Mouse (Mus musculus) heart, embryonic 14.5 days (tissue): ENCODE results near the gene Fosl1. TPM values are rescaled to one million over a fixed set of nuclear protein-coding genes. Genes with fewer than 3 reads are reported as not detected.

Source experiments
- ATAC-seq: fragments of 200-750 bp; cut with Nextera tagmentation; 2 replicates; pipeline ENCODE4 v1.8.0; 2017; ENCODE audit warnings: low read depth, moderate TSS enrichment; ENCODE audit not compliant: insufficient number of reproducible peaks, insufficient read depth, low FRiP score
- H3K27ac ChIP-seq, 2 experiments: fragments of 200-500 bp in 1 of 2; fragments of 300-500 bp in 1 of 2; sonication (generic) in 1 of 2; replicated peaks in 1 of 2; 2 replicates each; pipeline ENCODE4 v1.5.1; 2012 to 2014; ENCODE audit warnings: low read depth in 2 of 2, low read length in 2 of 2, control low read depth in 1 of 2, mild to moderate bottlenecking in 1 of 2, mixed read lengths in 1 of 2; ENCODE audit not compliant: control insufficient read depth in 1 of 2, insufficient read depth in 1 of 2
- H3K27me3 ChIP-seq: fragments of 300-500 bp; sonication (generic); 2 replicates; pipeline ENCODE4 v1.6.1; 2014; ENCODE audit warnings: mild to moderate bottlenecking, low read length, control low read depth; ENCODE audit not compliant: control insufficient read depth, insufficient read depth
- H3K36me3 ChIP-seq: fragments of 300-500 bp; sonication (generic); 2 replicates; pipeline ENCODE4 v1.6.1; 2014; ENCODE audit warnings: mild to moderate bottlenecking, control low read depth, low read length, mixed read lengths; ENCODE audit not compliant: control insufficient read depth, insufficient read depth
- H3K4me1 ChIP-seq, 2 experiments: fragments of 200-500 bp in 1 of 2; fragments of 300-500 bp in 1 of 2; sonication (generic) in 1 of 2; 2 replicates each; pipeline ENCODE4 v1.6.1; 2012 to 2014; ENCODE audit warnings: low read length in 2 of 2, control low read depth in 1 of 2, mixed read lengths in 1 of 2; ENCODE audit not compliant: control insufficient read depth in 2 of 2, insufficient read depth in 2 of 2
- H3K4me2 ChIP-seq: fragments of 300-500 bp; sonication (generic); 2 replicates; pipeline ENCODE4 v1.6.1; 2014; ENCODE audit warnings: mild to moderate bottlenecking, low read length
- H3K4me3 ChIP-seq, 2 experiments: fragments of 200-500 bp in 1 of 2; fragments of 300-500 bp in 1 of 2; sonication (generic) in 1 of 2; 2 replicates each; pipeline ENCODE4 v1.5.1; 2012 to 2014; ENCODE audit warnings: low read length in 2 of 2, mild to moderate bottlenecking in 2 of 2, control low read depth in 1 of 2, low read depth in 1 of 2, moderate library complexity in 1 of 2; ENCODE audit not compliant: control insufficient read depth in 1 of 2, insufficient read depth in 1 of 2
- H3K9ac ChIP-seq: fragments of 300-500 bp; sonication (generic); 2 replicates; pipeline ENCODE4 v1.6.1; 2014; ENCODE audit warnings: mild to moderate bottlenecking, low read length
- H3K9me3 ChIP-seq: fragments of 300-500 bp; sonication (generic); 2 replicates; pipeline ENCODE4 v1.6.1; 2016; ENCODE audit warnings: low read length, control low read depth; ENCODE audit not compliant: control insufficient read depth
- WGBS: fragments of 180-500 bp; shearing (Covaris S2); extraction: QIAGEN DNeasy Blood & Tissue Kit; methylation state at CpG from one replicate; pipeline ENCODE4 v1.1.7; 2014; 5-methylcytosine and 5-hydroxymethylcytosine counted together
- polyA plus RNA-seq: library from polyadenylated mRNA; unstranded; fragments of >200 nt; fragmentation: Nextera tagmentation; extraction: Ambion mirVana; gene quantifications from 2 replicates; pipeline ENCODE4 v1.2.1, GENCODE M21; 2014

Gene Fosl1
- polyA plus RNA-seq, 1 experiment from 2014 or later: not detected

DNA sequence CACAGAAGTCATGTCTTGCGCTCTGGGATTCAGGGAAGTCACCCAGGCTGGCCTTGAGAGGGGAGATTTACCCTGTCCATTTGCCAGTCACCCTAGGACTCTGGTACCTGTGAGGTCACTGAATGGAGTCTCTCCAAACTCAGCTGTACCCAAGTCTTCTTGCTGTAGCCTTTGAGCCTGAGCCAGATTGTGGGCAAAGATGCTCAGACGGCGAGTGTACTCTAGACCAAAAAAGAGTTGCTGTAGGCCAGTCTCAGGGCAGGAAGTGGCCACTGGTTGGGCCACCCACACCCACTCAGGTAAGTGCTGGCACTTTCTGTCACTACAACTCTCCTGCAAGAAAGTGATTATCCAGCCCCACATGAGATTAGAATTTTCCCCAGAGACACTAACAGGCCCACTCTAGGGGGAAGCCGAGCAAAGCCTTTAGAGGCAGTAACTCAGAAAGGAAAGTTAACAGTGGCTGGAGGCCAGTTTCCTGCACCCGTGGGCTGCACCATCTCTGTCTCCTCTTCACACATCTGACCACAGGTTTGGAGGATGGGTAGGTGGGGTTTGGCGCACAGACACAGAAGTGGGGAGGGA, 19.7 kb downstream of the Fosl1 start:
- Histone ChIP-seq H3K36me3 (peaks cover 58% of the 10 kb centered on the region), H3K4me3 (no peak overlapping the region), H3K4me1 (peaks cover 2 to 6% of the 10 kb centered on the region in 2 experiments; a peak in 1 of 4 replicates), H3K9ac (no peak overlapping the region), H3K9me3 (no peaks in the 10 kb centered on the region), H3K27ac (no peak overlapping the region), H3K4me2 (no peak overlapping the region), H3K27me3 (no peaks in the 10 kb centered on the region)
- 83% methylated on average over 6 of the region's 6 CpGs for WGBS
- ATAC-seq: no peak

DNA sequence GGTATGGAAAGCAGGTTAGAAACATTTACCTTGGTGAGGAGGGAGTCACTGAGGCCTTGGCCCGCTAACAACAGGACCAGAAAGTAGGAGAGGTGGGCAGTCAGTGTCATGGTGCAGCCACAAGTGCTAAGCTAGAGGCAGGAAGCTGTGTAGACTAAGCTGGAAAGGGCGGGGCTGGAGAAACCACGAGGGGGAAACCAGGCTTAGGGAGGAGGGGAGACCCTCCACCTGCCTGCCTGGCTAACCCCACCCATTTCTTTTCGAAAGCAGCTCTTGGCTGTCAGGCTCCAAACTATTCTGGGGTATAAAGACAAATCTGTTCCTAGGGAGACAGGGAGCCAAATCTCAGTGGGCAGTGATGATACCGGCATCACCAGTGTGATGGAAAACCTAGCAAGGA, 21.0 kb downstream of the Fosl1 start, which contains the start of gene Ctsw:
Gene Ctsw, minus strand, starts transcription at position 134 of the 400 bp plus-strand sequence.
- H3K4me3 ChIP-seq: no peak within 1 kb of the TSS
- H3K4me2 ChIP-seq: no peak within 1 kb of the TSS
- H3K4me1 ChIP-seq: peaks cover 2 to 6% of the 10 kb centered on the region in 2 experiments; a peak in 1 of 4 replicates
- H3K9ac ChIP-seq: no peak within 1 kb of the TSS
- 48% methylated on average over 5 of the region's 5 CpGs for WGBS
- H3K9me3 ChIP-seq: no peaks in the 10 kb centered on the region
- H3K36me3 ChIP-seq: peaks cover 46% of the 10 kb centered on the region
- no peak for ATAC-seq
- H3K27ac ChIP-seq: no peak within 1 kb of the TSS
- no peaks in the 10 kb centered on the region for H3K27me3 ChIP-seq

DNA sequence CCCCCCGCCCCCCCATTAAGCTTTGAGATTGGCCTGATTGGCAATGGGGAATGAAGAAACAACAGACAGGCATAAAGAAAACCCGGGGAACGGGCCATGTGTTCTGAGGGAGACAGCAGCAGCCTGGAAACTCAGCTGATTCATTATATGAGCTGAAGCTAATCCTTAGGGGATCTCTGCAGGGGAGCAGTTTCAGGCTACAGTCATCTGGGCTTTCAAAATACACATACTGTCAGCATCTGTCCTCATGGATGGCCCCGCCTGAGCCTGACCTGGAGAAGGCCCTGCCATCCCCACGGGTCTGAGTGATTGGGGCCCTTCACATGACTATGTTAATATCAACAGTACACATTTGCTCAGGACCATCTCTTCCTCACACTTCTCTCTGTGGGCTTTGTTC, 24.5 kb downstream of the Fosl1 start:
- Histone ChIP-seq H3K4me1 (peaks cover 7 to 18% of the 10 kb centered on the region in 2 experiments; a peak in 3 of 4 replicates), H3K9ac (no peak overlapping the region), H3K27me3 (no peaks in the 10 kb centered on the region), H3K36me3 (peaks cover 15% of the 10 kb centered on the region), H3K4me2 (no peak overlapping the region), H3K4me3 (no peak overlapping the region), H3K27ac (no peak overlapping the region), H3K9me3 (no peaks in the 10 kb centered on the region)
- ATAC-seq: no peak
- 61% methylated on average over 5 of the region's 5 CpGs for WGBS

DNA sequence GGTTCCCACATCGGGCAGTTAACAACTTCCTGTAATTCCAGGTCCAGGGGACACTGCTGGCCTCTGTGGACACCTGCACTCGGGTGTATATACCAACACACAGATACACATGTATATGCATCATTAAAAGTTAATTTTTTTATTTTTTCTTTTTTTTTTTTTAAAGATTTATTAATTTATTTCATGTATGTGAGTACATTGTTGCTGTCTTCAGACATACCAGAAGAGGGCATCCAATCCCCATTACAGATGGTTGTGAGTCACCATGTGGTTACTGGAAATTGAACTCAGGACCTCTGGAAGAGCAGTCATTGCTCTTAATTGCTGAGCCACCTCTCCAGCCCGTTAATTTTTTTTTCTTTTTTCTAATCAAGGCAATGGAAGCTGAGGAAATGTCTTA, 25.5 kb downstream of the Fosl1 start:
- H3K4me1 ChIP-seq: peaks cover 7 to 18% of the 10 kb centered on the region in 2 experiments; a peak in 3 of 4 replicates

DNA sequence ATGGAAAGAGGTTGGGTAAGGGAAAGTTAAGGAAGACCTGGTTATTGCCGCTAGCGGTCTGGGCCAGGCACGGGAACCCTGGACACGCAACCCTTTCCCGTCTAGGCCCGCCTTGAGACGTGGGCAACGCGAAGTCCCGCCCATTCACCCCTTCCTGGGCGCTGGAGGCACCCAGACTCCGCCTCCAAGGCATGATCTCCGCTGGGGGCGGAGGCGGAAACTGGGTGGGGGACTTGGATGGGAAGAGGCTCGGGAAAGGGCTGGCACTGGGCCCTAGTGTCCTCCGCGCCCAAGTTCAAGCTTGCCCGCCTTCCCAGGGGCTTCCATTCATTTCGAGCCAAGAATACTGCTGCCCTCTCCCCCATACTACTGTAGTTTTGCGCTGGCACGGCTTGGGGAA, 26.4 kb downstream of the Fosl1 start, which contains the start of gene Efemp2:
Gene Efemp2, plus strand, starts transcription at position 235 of the 400 bp plus-strand sequence.
- Histone ChIP-seq H3K9me3 (no peaks in the 10 kb centered on the region), H3K4me1 (peaks cover 7 to 18% of the 10 kb centered on the region in 2 experiments; a peak in 3 of 4 replicates), H3K27ac (peak within 1 kb of the TSS; percentile 69 to 83), H3K36me3 (peaks cover 20% of the 10 kb centered on the region), H3K27me3 (no peaks in the 10 kb centered on the region), H3K9ac (peak within 1 kb of the TSS; percentile 85), H3K4me3 (peak within 1 kb of the TSS; percentile 68 to 69), H3K4me2 (peak within 1 kb of the TSS; percentile 92)
- WGBS: under 1% methylated on average over 22 of the region's 22 CpGs
- peak; percentile 41 for ATAC-seq

More for the DNA sequence above, 25.5 kb downstream of the Fosl1 start:
- no peak for ATAC-seq
- Histone ChIP-seq H3K9me3 (no peaks in the 10 kb centered on the region), H3K4me2 (no peak overlapping the region), H3K4me3 (no peak overlapping the region), H3K27ac (no peak overlapping the region), H3K36me3 (peaks cover 15% of the 10 kb centered on the region), H3K9ac (no peak overlapping the region), H3K27me3 (no peaks in the 10 kb centered on the region)
- 84% methylated on average over 3 of the region's 3 CpGs for WGBS

DNA sequence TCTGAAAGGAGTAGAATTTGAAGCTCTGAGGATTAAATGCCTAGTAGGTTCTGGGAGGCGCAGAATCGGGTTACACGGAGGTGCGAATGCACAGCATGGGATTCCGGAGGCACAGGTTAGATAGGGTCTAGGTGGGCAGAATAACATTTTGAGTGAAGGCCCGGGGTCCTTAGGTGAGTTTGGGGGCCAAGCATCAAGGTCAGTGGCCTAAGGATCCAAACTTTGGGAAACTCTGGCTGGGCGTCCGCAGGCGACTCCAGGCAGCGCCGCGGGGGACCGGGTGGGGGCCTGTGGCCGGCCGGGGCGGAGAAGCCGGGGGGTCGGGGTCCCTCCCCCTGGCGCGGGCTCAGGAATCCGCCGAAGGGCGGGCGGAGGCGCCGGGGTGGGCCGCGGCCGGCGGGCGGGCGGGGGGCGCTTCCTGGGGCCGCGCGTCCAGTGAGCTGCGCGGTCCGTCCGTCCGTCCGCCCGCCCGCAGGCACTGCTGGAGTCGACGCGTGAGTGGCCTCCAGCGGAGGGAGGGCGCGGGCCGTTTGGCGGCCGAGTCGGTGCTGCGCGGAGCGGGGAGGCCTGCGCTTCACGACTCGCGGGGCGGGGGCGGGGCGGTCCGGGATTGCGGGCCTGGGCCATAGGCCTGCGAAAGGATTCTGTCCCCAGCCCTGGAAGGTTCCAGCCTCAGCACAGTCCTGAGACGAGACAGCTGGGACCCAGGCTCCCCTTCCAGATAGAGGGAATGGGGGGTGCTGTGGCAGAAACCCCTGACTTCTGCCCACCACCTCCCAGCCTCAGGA, 27.1 kb downstream of the Fosl1 start:
- H3K27ac ChIP-seq: peak overlapping the region; percentile 69 to 83
- peak overlapping the region; percentile 92 for H3K4me2 ChIP-seq
- H3K27me3 ChIP-seq: no peaks in the 10 kb centered on the region
- 2% methylated on average over 52 of the region's 68 CpGs for WGBS
- peak; percentile 42 for ATAC-seq
- peak overlapping the region; percentile 85 for H3K9ac ChIP-seq
- H3K4me1 ChIP-seq: peaks cover 7 to 18% of the 10 kb centered on the region in 2 experiments; a peak in 3 of 4 replicates
- H3K9me3 ChIP-seq: no peaks in the 10 kb centered on the region
- peaks cover 27% of the 10 kb centered on the region for H3K36me3 ChIP-seq
- H3K4me3 ChIP-seq: peak overlapping the region; percentile 68 to 69

DNA sequence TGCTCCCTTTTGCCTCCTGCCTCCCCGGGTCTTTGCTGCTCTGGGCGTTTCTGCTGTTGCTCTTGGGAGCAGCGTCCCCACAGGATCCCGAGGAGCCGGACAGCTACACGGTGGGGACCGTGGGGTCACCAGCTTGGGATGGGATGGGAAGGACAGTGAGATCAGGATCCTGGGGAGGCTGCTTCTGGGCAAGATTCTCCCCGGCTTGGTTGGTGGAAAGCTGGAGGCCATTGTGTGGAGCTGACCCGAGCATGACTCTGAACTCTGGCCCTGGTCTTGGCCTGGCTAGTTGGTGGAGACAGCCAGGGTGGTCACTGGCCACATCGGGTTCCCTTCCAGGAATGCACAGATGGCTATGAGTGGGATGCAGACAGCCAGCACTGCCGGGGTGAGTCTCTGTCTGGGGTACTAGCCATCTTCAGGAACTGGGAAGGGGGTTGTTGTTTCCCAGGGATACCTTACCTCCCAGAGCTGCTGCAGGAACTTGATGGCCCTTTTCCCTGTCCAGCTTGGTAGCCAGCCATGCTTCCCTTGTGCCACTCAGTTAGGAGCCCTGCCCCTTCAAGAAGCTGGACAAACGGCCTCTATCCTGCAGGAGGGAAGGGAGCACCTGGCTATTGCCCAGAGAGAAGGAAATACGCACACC, 27.8 kb downstream of the Fosl1 start:
- no peaks in the 10 kb centered on the region for H3K27me3 ChIP-seq
- H3K4me3 ChIP-seq: peak overlapping the region; percentile 68 to 69
- H3K4me1 ChIP-seq: peaks cover 7 to 18% of the 10 kb centered on the region in 2 experiments; a peak in 3 of 4 replicates
- peak overlapping the region; percentile 67 to 83 for H3K27ac ChIP-seq
- WGBS: 20% methylated on average over 13 of the region's 13 CpGs
- H3K4me2 ChIP-seq: peak overlapping the region; percentile 92
- H3K9ac ChIP-seq: peak overlapping the region; percentile 85
- H3K9me3 ChIP-seq: no peaks in the 10 kb centered on the region
- peak; percentile 2; the same call in 1 of the 2 replicates for ATAC-seq
- H3K36me3 ChIP-seq: peaks cover 34% of the 10 kb centered on the region
